ENCODE assay signal across 16 mouse cellular contexts in genomic region chr16:70344496-70344895, GRCm38 (mm10).
"Had no signal": no experiment of that assay in that cellular context is flagged by ENCODE, and none has a peak within 500 bp of the region (broad histone marks: within the 10 kb centered on the region; RNA-seq: fewer than 3 reads in every experiment).

No protein-coding gene starts in this region.

- H3K27me3 ChIP-seq: liver, embryonic 13.5 days; liver, embryonic 15.5 days; megakaryocyte, embryonic 14.5 days; midbrain, embryonic 12.5 days; neural tube, embryonic 12.5 days; stomach, embryonic 15.5 days had no signal

- H3K9ac ChIP-seq: liver, embryonic 13.5 days; liver, embryonic 15.5 days; liver, postnatal 0 days; midbrain, embryonic 12.5 days; neural tube, embryonic 12.5 days; stomach, embryonic 15.5 days had no signal

- DNase-seq: liver; liver, embryonic 13.5 days; liver, postnatal 0 days; lung, postnatal 10 days; midbrain, embryonic 14.5 days; right cerebral cortex, postnatal 14 days; thymus, adult 18-20 months; thymus, postnatal 14 days; thymus, postnatal 36 days had no signal

- H3K4me1 ChIP-seq: liver, embryonic 13.5 days; liver, embryonic 15.5 days; megakaryocyte, embryonic 14.5 days; midbrain, embryonic 12.5 days; neural tube, embryonic 12.5 days; stomach, embryonic 15.5 days had no signal

- H3K4me3 ChIP-seq: liver, embryonic 13.5 days; liver, embryonic 15.5 days; megakaryocyte, embryonic 14.5 days; midbrain, embryonic 12.5 days; neural tube, embryonic 12.5 days; stomach, embryonic 15.5 days had no signal

- H3K4me2 ChIP-seq: liver, embryonic 13.5 days; liver, embryonic 15.5 days; midbrain, embryonic 12.5 days; neural tube, embryonic 12.5 days; stomach, embryonic 15.5 days had no signal

- H3K9me3 ChIP-seq: liver, embryonic 13.5 days; liver, embryonic 15.5 days; midbrain, embryonic 12.5 days; neural tube, embryonic 12.5 days; stomach, embryonic 15.5 days had no signal

- ATAC-seq: liver, postnatal 0 days had no signal

- H3K27ac ChIP-seq: liver, embryonic 13.5 days; liver, embryonic 15.5 days; macrophage; midbrain, embryonic 12.5 days; neural tube, embryonic 12.5 days; stomach, embryonic 15.5 days; stomach, postnatal 0 days had no signal

- H3K36me3 ChIP-seq: liver, embryonic 13.5 days; liver, embryonic 15.5 days; midbrain, embryonic 12.5 days; neural tube, embryonic 12.5 days; stomach, embryonic 15.5 days had no signal
